Mouse (Mus musculus) embryonic facial prominence, embryonic 11.5 days (tissue): ENCODE data around the gene Mfng. TPM values are rescaled to one million over a fixed set of nuclear protein-coding genes. Genes with fewer than 3 reads are reported as not detected.

Experiments
- ATAC-seq: fragments of 200-750 bp; cut with Nextera tagmentation; replicated peaks from 2 replicates; pipeline ENCODE4 v1.8.0; 2017; ENCODE audit warnings: low read depth; ENCODE audit not compliant: insufficient number of reproducible peaks, low FRiP score, low TSS enrichment
- DNase-seq: peaks from one replicate; pipeline ENCODE4 v3.0.0-alpha.2; 2015; ENCODE audit warnings: low spot score
- H3K27ac ChIP-seq: fragments of 300-500 bp; sonication (generic); replicated peaks from 2 replicates; pipeline ENCODE4 v1.5.1; 2014; ENCODE audit warnings: mild to moderate bottlenecking, low read depth, low read length, control low read depth
- H3K27me3 ChIP-seq: fragments of 300-500 bp; sonication (generic); 2 replicates; pipeline ENCODE4 v1.6.1; 2014; ENCODE audit warnings: mild to moderate bottlenecking, low read length, moderate library complexity, mixed read lengths; ENCODE audit not compliant: control insufficient read depth, insufficient read depth
- H3K36me3 ChIP-seq: fragments of 300-500 bp; sonication (generic); replicated peaks from 2 replicates; pipeline ENCODE4 v1.6.1; 2014; ENCODE audit warnings: low read depth, mild to moderate bottlenecking, low read length, moderate library complexity, mixed read lengths; ENCODE audit not compliant: control insufficient read depth, insufficient read depth
- H3K4me1 ChIP-seq: fragments of 300-500 bp; sonication (generic); 2 replicates; pipeline ENCODE4 v1.6.1; 2014; ENCODE audit warnings: low read length, mixed read lengths; ENCODE audit not compliant: control insufficient read depth, insufficient read depth
- H3K4me2 ChIP-seq: fragments of 300-500 bp; sonication (generic); 2 replicates; pipeline ENCODE4 v1.6.1; 2014; ENCODE audit warnings: low read depth, mild to moderate bottlenecking, control low read depth, low read length, moderate library complexity
- H3K4me3 ChIP-seq: fragments of 300-500 bp; sonication (generic); 2 replicates; pipeline ENCODE4 v1.5.1; 2014; ENCODE audit warnings: low read depth, low read length, control low read depth
- H3K9ac ChIP-seq: fragments of 300-500 bp; sonication (generic); replicated peaks from 2 replicates; pipeline ENCODE4 v1.6.1; 2014; ENCODE audit warnings: mild to moderate bottlenecking, control low read depth, low read length
- H3K9me3 ChIP-seq: fragments of 300-500 bp; sonication (generic); replicated peaks from 2 replicates; pipeline ENCODE4 v1.6.1; 2016; ENCODE audit warnings: mild to moderate bottlenecking, low read length, inconsistent platforms, mixed read lengths; ENCODE audit not compliant: control insufficient read depth
- WGBS: fragments of 180-500 bp; shearing (Covaris S2); extraction: QIAGEN DNeasy Blood & Tissue Kit; methylation state at CpG from one replicate; pipeline ENCODE4 v1.1.7; 2014; 5-methylcytosine and 5-hydroxymethylcytosine counted together
- polyA plus RNA-seq: library from polyadenylated mRNA; unstranded; fragments of >200 nt; fragmentation: Nextera tagmentation; extraction: Ambion mirVana; gene quantifications from 2 replicates; pipeline ENCODE4 v1.2.1, GENCODE M21; 2014

The Mfng gene
- polyA plus RNA-seq, 1 experiment from 2014 or later, result 15.9 TPM

GRCm38 (mm10) chr15:78718290-78719250 lies 54.7 kb downstream of the Mfng start, which contains the start of gene Elfn2:
Gene Elfn2 (minus strand): TSS chr15:78718771.
- Histone ChIP-seq H3K36me3 (no peaks in the 10 kb centered on the region), H3K4me2 (peak within 1 kb of the TSS; percentile 65), H3K27ac (no peak within 1 kb of the TSS), H3K4me1 (peaks cover 2% of the 10 kb centered on the region; the same call in 1 of the 2 replicates), H3K27me3 (peaks cover 52% of the 10 kb centered on the region), H3K4me3 (peak within 1 kb of the TSS; percentile 41), H3K9ac (peak within 1 kb of the TSS; percentile 23), H3K9me3 (no peaks in the 10 kb centered on the region)
- no peak for ATAC-seq
- WGBS, result 2% methylated on average over 80 of the region's 89 CpGs
- DNase-seq, result peak; percentile 23

GRCm38 (mm10) chr15:78716936-78717335 lies 56.3 kb downstream of the Mfng start:
- no peak for DNase-seq
- Histone ChIP-seq H3K36me3 (no peaks in the 10 kb centered on the region), H3K4me2 (no peak overlapping the region), H3K9me3 (no peaks in the 10 kb centered on the region), H3K9ac (no peak overlapping the region), H3K27ac (no peak overlapping the region), H3K4me1 (peaks cover 6% of the 10 kb centered on the region; the same call in 1 of the 2 replicates), H3K27me3 (peaks cover 68% of the 10 kb centered on the region), H3K4me3 (no peak overlapping the region)
- WGBS, result 56% methylated on average over 13 of the region's 13 CpGs
- ATAC-seq, result no peak

DNA sequence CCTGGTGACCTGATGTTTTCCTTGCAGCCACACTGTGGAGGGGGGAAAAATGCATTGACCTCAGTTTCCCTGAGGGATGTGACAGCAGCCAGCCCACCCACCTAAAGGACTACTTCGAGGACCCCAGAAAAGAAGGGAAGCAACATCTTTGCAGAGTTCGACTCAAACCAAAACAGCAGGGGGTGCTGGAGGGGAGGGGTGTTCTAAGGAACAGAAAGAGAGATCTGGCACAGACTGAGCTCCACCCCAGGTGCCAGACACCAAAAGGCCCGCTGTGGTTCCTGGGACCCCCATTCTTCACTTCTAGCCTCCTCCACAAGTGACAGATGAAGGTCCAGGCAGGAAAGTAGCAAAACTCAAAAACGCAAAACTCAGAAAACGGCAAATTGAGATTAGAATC lies 57.4 kb downstream of the Mfng start:
- no peak overlapping the region for H3K4me3 ChIP-seq
- WGBS, result 50% methylated on average over 5 of the region's 5 CpGs
- H3K9me3 ChIP-seq, result no peaks in the 10 kb centered on the region
- no peak overlapping the region for H3K27ac ChIP-seq
- ATAC-seq (no peak), DNase-seq (no peak)
- H3K36me3 ChIP-seq, result no peaks in the 10 kb centered on the region
- H3K27me3 ChIP-seq, result peaks cover 75% of the 10 kb centered on the region
- H3K4me1 ChIP-seq, result peaks cover 6% of the 10 kb centered on the region; the same call in 1 of the 2 replicates
- no peak overlapping the region for H3K9ac ChIP-seq
- no peak overlapping the region for H3K4me2 ChIP-seq

GRCm38 (mm10) chr15:78713751-78714150 lies 59.5 kb downstream of the Mfng start:
- H3K4me1 ChIP-seq, result peaks cover 6% of the 10 kb centered on the region; the same call in 1 of the 2 replicates
- no peak for ATAC-seq
- no peak overlapping the region for H3K9ac ChIP-seq

GRCm38 (mm10) chr15:78712335-78713258 lies 60.7 kb downstream of the Mfng start:
- 10% methylated on average over 53 of the region's 53 CpGs for WGBS
- H3K36me3 ChIP-seq, result no peaks in the 10 kb centered on the region
- DNase-seq (peak; percentile 60), ATAC-seq (0 out of 2 replicates have a peak, but pooled peaks have one; percentile 32)
- H3K27me3 ChIP-seq, result peaks cover 51% of the 10 kb centered on the region
- peak overlapping the region; percentile 49 for H3K4me2 ChIP-seq
- H3K27ac ChIP-seq, result no peak overlapping the region
- H3K9me3 ChIP-seq, result no peaks in the 10 kb centered on the region
- peak overlapping the region; percentile 19 for H3K4me3 ChIP-seq
- H3K9ac ChIP-seq, result peak overlapping the region; percentile 18; the same call in 1 of the 2 replicates
- peaks cover 4% of the 10 kb centered on the region; the same call in 1 of the 2 replicates for H3K4me1 ChIP-seq

More at GRCm38 (mm10) chr15:78713751-78714150, 59.5 kb downstream of the Mfng start:
- no peak for DNase-seq
- WGBS, result 81% methylated on average over 7 of the region's 7 CpGs
- Histone ChIP-seq H3K36me3 (no peaks in the 10 kb centered on the region), H3K27me3 (peaks cover 62% of the 10 kb centered on the region), H3K27ac (no peak overlapping the region), H3K9me3 (no peaks in the 10 kb centered on the region), H3K4me2 (no peak overlapping the region), H3K4me3 (no peak overlapping the region)

DNA sequence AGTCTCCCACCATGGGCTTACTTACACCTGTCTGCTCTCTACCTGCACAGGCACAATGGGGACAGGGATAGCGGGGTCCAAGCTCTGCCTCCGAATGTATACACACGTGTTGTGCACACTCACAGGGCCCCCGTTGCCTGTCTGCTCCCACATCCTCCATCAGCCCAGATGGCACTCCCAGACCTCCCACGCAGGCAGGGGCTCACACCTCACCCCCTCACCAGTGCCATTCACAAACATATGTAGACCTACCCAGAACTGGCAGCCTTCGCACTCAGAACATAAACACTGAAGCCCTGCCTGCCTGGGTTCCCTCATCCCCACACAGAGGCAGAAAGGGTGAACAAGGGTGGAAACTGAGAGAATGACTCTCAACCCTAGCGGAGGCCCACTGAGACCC lies 61.3 kb downstream of the Mfng start:
- Histone ChIP-seq H3K27me3 (peaks cover 44% of the 10 kb centered on the region), H3K4me2 (no peak overlapping the region), H3K27ac (no peak overlapping the region), H3K36me3 (no peaks in the 10 kb centered on the region), H3K4me3 (no peak overlapping the region), H3K9me3 (no peaks in the 10 kb centered on the region), H3K4me1 (peaks cover 4% of the 10 kb centered on the region; the same call in 1 of the 2 replicates), H3K9ac (no peak overlapping the region)
- WGBS, result 73% methylated on average over 7 of the region's 7 CpGs
- DNase-seq, result no peak
- no peak; the same call in 1 of the 2 replicates for ATAC-seq

GRCm38 (mm10) chr15:78710634-78711033 lies 62.6 kb downstream of the Mfng start:
- no peak overlapping the region for H3K4me2 ChIP-seq
- peaks cover 4% of the 10 kb centered on the region; the same call in 1 of the 2 replicates for H3K4me1 ChIP-seq
- H3K36me3 ChIP-seq, result no peaks in the 10 kb centered on the region
- DNase-seq, result no peak
- ATAC-seq, result no peak
- H3K27me3 ChIP-seq, result peaks cover 35% of the 10 kb centered on the region
- 38% methylated on average over 6 of the region's 6 CpGs for WGBS
- no peak overlapping the region for H3K27ac ChIP-seq
- no peaks in the 10 kb centered on the region for H3K9me3 ChIP-seq
- H3K9ac ChIP-seq, result no peak overlapping the region
- H3K4me3 ChIP-seq, result no peak overlapping the region
